8 mouse cellular contexts compared by ENCODE assay signal in genomic region chr6:99667290-99667689, GRCm38 (mm10). TPM values are rescaled to one million over a fixed set of nuclear protein-coding genes. Genes with fewer than 3 reads are reported as not detected.
A peak's percentile ranks its signal among the peaks of the same experiment; 100 is the strongest.
DNase-seq lines count a peak whose midpoint lies in the region; ATAC-seq and TF ChIP-seq lines count a peak whose summit lies in the region.

No protein-coding gene starts in this region.

- H3K27ac ChIP-seq in brown adipose tissue, adult 24 weeks (replicated peaks; ENCODE audit: low read depth, low read length) = 0 out of 2 replicates have a peak overlapping the region, but pooled peaks have one; percentile 46

- H3K79me2 ChIP-seq in C2C12 (ENCODE audit: control insufficient read depth, insufficient read depth) = no peaks in the 10 kb centered on the region

- peak overlapping the region; percentile 52 for H3K4me3 ChIP-seq in C2C12 (ENCODE audit: insufficient read depth, poor library complexity, severe bottlenecking)
- 0 out of 2 replicates have a peak overlapping the region, but pooled peaks have one; percentile 63 for H3K4me3 ChIP-seq in brown adipose tissue, adult 24 weeks (ENCODE audit: insufficient read depth, low read depth, low read length)
- H3K4me3 ChIP-seq in megakaryocyte, embryonic 14.5 days (replicated peaks) = peak overlapping the region; percentile 95

- H3K79me3 ChIP-seq in C2C12 (ENCODE audit: low read depth) = no peaks in the 10 kb centered on the region

- H3K27me3 ChIP-seq in C2C12 (ENCODE audit: control insufficient read depth, insufficient read depth, insufficient read length) = no peaks in the 10 kb centered on the region
- peaks cover 20% of the 10 kb centered on the region for H3K27me3 ChIP-seq in megakaryocyte, embryonic 14.5 days (replicated peaks)

- peak; percentile 71 to 84 for ATAC-seq in hematopoietic stem cell, adult 5-6 weeks (replicated peaks in 1 of 2; ENCODE audit: insufficient read depth in 1 of 2, low FRiP score in 2 of 2, low TSS enrichment in 1 of 2, low read depth in 1 of 2, poor library complexity in 2 of 2, severe bottlenecking in 2 of 2)

- intact Hi-C loops in left cerebral cortex, postnatal 36 days (cut with DNase I) = no loop called here

- peak; percentile 42 for DNase-seq in thymus, postnatal 4 days
- DNase-seq in left cerebral cortex, postnatal 36 days (ENCODE audit: low spot score in 2 of 2) = no peak
- no peak for DNase-seq in cerebellum, postnatal 25 days
- no peak for DNase-seq in frontal cortex, postnatal 14 days (ENCODE audit: low spot score in 2 of 2)

- TF ChIP-seq CTCF in C2C12 (IDR thresholded peaks at IDR 0.05; ENCODE audit: control insufficient read depth, insufficient read depth, insufficient read length) = no peak

- no peaks in the 10 kb centered on the region for H3K9me3 ChIP-seq in megakaryocyte, embryonic 14.5 days

- peaks cover 9% of the 10 kb centered on the region; the same call in 1 of the 2 replicates for H3K4me1 ChIP-seq in brown adipose tissue, adult 24 weeks (ENCODE audit: control insufficient read depth, insufficient read depth, insufficient read length, low read length)
- peaks cover 52% of the 10 kb centered on the region for H3K4me1 ChIP-seq in megakaryocyte, embryonic 14.5 days

- H3K36me3 ChIP-seq in C2C12 (ENCODE audit: control insufficient read depth, insufficient read depth) = no peaks in the 10 kb centered on the region
- no peaks in the 10 kb centered on the region for H3K36me3 ChIP-seq in megakaryocyte, embryonic 14.5 days (replicated peaks; ENCODE audit: low read length)

- peak overlapping the region; percentile 67 for H3ac ChIP-seq in C2C12 (ENCODE audit: control insufficient read depth, insufficient read length, low read depth)

TF ChIP-seq in C2C12, 6 proteins besides CTCF, POLR2A, EP300 and RAD21:
- TF ChIP-seq FOSL1 (IDR thresholded peaks at IDR 0.05; ENCODE audit: insufficient read depth, low read length, poor library complexity, severe bottlenecking) = no peak
- no peak for TF ChIP-seq MYOG (IDR thresholded peaks at IDR 0.05; ENCODE audit: control insufficient read depth, extremely low read depth, insufficient read length)
- no peak for TF ChIP-seq CEBPB (IDR thresholded peaks at IDR 0.05; ENCODE audit: low read depth)
- no peak for TF ChIP-seq MYOD1 (IDR thresholded peaks at IDR 0.05; ENCODE audit: control insufficient read depth, insufficient read length, low read depth)
- TF ChIP-seq MAX (IDR thresholded peaks at IDR 0.05) = no peak
- no peak for TF ChIP-seq USF1 (IDR thresholded peaks at IDR 0.05; ENCODE audit: low read depth)

RNA-seq across cellular contexts. Expression of gene Gm20696, which starts 0.7 kb away (rescaled TPM):
- 0.20 TPM for polyA plus RNA-seq in C2C12 (2012; fragmentation: generic; extraction: Trizol)
- not detected in 2 replicates for polyA plus RNA-seq in brown adipose tissue, adult 24 weeks (2012; ENCODE audit: insufficient read depth, insufficient read length, missing spikeins)
- total RNA-seq in hematopoietic stem cell, adult 5-6 weeks (2017) = 1.9 and 9.3 TPM in 2 replicates
- polyA plus RNA-seq in megakaryocyte, embryonic 14.5 days (2012; ENCODE audit: insufficient read depth, low replicate concordance) = not detected in 2 replicates
- total RNA-seq in left cerebral cortex, postnatal 36 days (2021) = 10 to 100 TPM in 1 of 2 experiments, 1 to 10 TPM in 1; 6.3 to 11.9 TPM

RNA-seq across cellular contexts. Expression of gene Eif4e3, which starts 0.7 kb away (rescaled TPM):
- 5.9 TPM for polyA plus RNA-seq in C2C12 (2012; fragmentation: generic; extraction: Trizol)
- 113 and 125 TPM in 2 replicates for polyA plus RNA-seq in brown adipose tissue, adult 24 weeks (2012; ENCODE audit: insufficient read depth, insufficient read length, missing spikeins)
- total RNA-seq in hematopoietic stem cell, adult 5-6 weeks (2017) = 29.2 and 32.4 TPM in 2 replicates
- 1.00 TPM in 1 of 2 replicates, not detected in the other for polyA plus RNA-seq in megakaryocyte, embryonic 14.5 days (2012; ENCODE audit: insufficient read depth, low replicate concordance)
- 10 to 100 TPM; 14.9 to 17.3 TPM for total RNA-seq in left cerebral cortex, postnatal 36 days (2021)

RNA-seq across cellular contexts. Expression of gene Gpr27, which starts 25.2 kb away (rescaled TPM):
- polyA plus RNA-seq in C2C12 (2012; fragmentation: generic; extraction: Trizol) = not detected
- 0.44 and 0.63 TPM in 2 replicates for polyA plus RNA-seq in brown adipose tissue, adult 24 weeks (2012; ENCODE audit: insufficient read depth, insufficient read length, missing spikeins)
- 0.25 and 0.88 TPM in 2 replicates for total RNA-seq in hematopoietic stem cell, adult 5-6 weeks (2017)
- polyA plus RNA-seq in megakaryocyte, embryonic 14.5 days (2012; ENCODE audit: insufficient read depth, low replicate concordance) = 0.15 TPM in 1 of 2 replicates, not detected in the other
- 10 to 100 TPM; 44.7 to 48.2 TPM for total RNA-seq in left cerebral cortex, postnatal 36 days (2021)

RNA-seq across cellular contexts. Expression of gene Prok2, which starts 58.9 kb away (rescaled TPM):
- not detected for polyA plus RNA-seq in C2C12 (2012; fragmentation: generic; extraction: Trizol)
- not detected in 2 replicates for polyA plus RNA-seq in brown adipose tissue, adult 24 weeks (2012; ENCODE audit: insufficient read depth, insufficient read length, missing spikeins)
- 0.69 TPM in 1 of 2 replicates, not detected in the other for total RNA-seq in hematopoietic stem cell, adult 5-6 weeks (2017)
- 0.46 TPM in 1 of 2 replicates, not detected in the other for polyA plus RNA-seq in megakaryocyte, embryonic 14.5 days (2012; ENCODE audit: insufficient read depth, low replicate concordance)
- 1 to 10 TPM in 1 of 2 experiments, under 1 TPM in 1; 0.39 to 1.2 TPM for total RNA-seq in left cerebral cortex, postnatal 36 days (2021)

Comparison
In these comparisons a context has a peak if more than half of its experiments do, and no peak if none do; other contexts are left out.
1. RNA of gene Eif4e3, which starts 0.7 kb away (polyA plus RNA-seq): 113 to 125 TPM in brown adipose tissue, adult 24 weeks; 5.9 TPM in C2C12 (single experiment) and 1.00 TPM in megakaryocyte, embryonic 14.5 days; every median in the first group is over 10 times any median in the second.
2. Peak in every context shown above with its lines, with median percentiles within 50 percentile points of each other: H3K4me3 ChIP-seq.